Mouse (Mus musculus) CH12.LX (cell line): ENCODE results near the gene 6030445D17Rik. TPM values are rescaled to one million over a fixed set of nuclear protein-coding genes. Genes with fewer than 3 reads are reported as not detected.

Experiments
- DNase-seq: peaks from one replicate; pipeline ENCODE4 v3.0.0-alpha.2; 2013; ENCODE audit errors: extremely low read depth
- H3K27ac ChIP-seq: 2 replicates; pipeline ENCODE4 v1.5.1; 2012; ENCODE audit warnings: low read depth, mild to moderate bottlenecking, control low read depth, moderate library complexity; ENCODE audit not compliant: insufficient read depth
- H3K27me3 ChIP-seq: replicated peaks from 2 replicates; pipeline ENCODE3; 2012; ENCODE audit warnings: inconsistent platforms
- H3K36me3 ChIP-seq, 2 experiments: replicated peaks in 1 of 2; 2 replicates each; pipeline versions ENCODE3 to v1.6.1; 2012; ENCODE audit warnings: inconsistent platforms in 1 of 2, low read length in 1 of 2, mild to moderate bottlenecking in 1 of 2, mixed read lengths in 1 of 2, moderate library complexity in 1 of 2; ENCODE audit not compliant: control insufficient read depth in 1 of 2, insufficient read depth in 1 of 2
- H3K4me1 ChIP-seq, 2 experiments: 2 replicates each; pipeline ENCODE4 v1.6.1; 2012; ENCODE audit warnings: inconsistent platforms in 1 of 2, moderate library complexity in 1 of 2; ENCODE audit not compliant: insufficient read depth in 2 of 2, control insufficient read depth in 1 of 2
- H3K4me2 ChIP-seq: 2 replicates; pipeline ENCODE4 v1.6.1; 2012; ENCODE audit warnings: low read depth, mild to moderate bottlenecking, control low read depth; ENCODE audit not compliant: poor library complexity, insufficient read depth, severe bottlenecking
- H3K4me3 ChIP-seq, 3 experiments: fragments of 150-350 bp in 1 of 3; sonication (generic) in 1 of 3; replicated peaks in 1 of 3; 2 replicates each; pipeline versions ENCODE3 to v1.5.1; 2011 to 2012; ENCODE audit warnings: low read depth in 2 of 3, low read length in 2 of 3, mild to moderate bottlenecking in 2 of 3, moderate library complexity in 2 of 3, control low read depth in 1 of 3, improper control_type of control experiment in 1 of 3, inconsistent platforms in 1 of 3, mixed read lengths in 1 of 3; ENCODE audit not compliant: poor library complexity in 1 of 3
- H3K79me2 ChIP-seq: replicated peaks from 2 replicates; pipeline ENCODE4 v1.6.1; 2012; ENCODE audit warnings: mild to moderate bottlenecking, moderate library complexity; ENCODE audit not compliant: control insufficient read depth, poor library complexity, insufficient read depth, severe bottlenecking; ENCODE audit errors: extremely low read depth
- H3K9ac ChIP-seq: 2 replicates; pipeline ENCODE4 v1.6.1; 2012; ENCODE audit warnings: low read depth, mild to moderate bottlenecking, control low read depth, moderate library complexity; ENCODE audit not compliant: insufficient read depth
- H3K9me3 ChIP-seq: replicated peaks from 2 replicates; pipeline ENCODE3; 2012; ENCODE audit warnings: low read length, inconsistent platforms, mixed read lengths
- CHD2 ChIP-seq: IDR thresholded peaks from 2 replicates; pipeline ENCODE4 v1.6.1; 2011; ENCODE audit warnings: low read length, improper control_type of control experiment
- CTCF ChIP-seq, 2 experiments: IDR thresholded peaks in 1 of 2; conservative IDR thresholded peaks in 1 of 2; 2 replicates each; pipeline ENCODE4 v1.5.1; 2011 to 2012; ENCODE audit warnings: low read depth in 2 of 2, low read length in 2 of 2, improper control_type of control experiment in 1 of 2, inconsistent platforms in 1 of 2, mild to moderate bottlenecking in 1 of 2, moderate library complexity in 1 of 2
- E2F4 ChIP-seq: IDR thresholded peaks from 2 replicates; pipeline ENCODE4 v1.6.1; 2011; ENCODE audit warnings: low read depth, low read length, improper control_type of control experiment; ENCODE audit not compliant: insufficient replicate concordance
- IRF4 ChIP-seq: IDR thresholded peaks from 2 replicates; pipeline ENCODE4 v1.6.1; 2014; ENCODE audit warnings: low read depth, mild to moderate bottlenecking, inconsistent platforms, low read length, improper control_type of control experiment
- MAZ ChIP-seq: IDR thresholded peaks from 2 replicates; pipeline ENCODE4 v1.6.1; 2012; ENCODE audit warnings: low read depth, mild to moderate bottlenecking, inconsistent platforms, low read length, improper control_type of control experiment, moderate library complexity
- MEF2A ChIP-seq: IDR thresholded peaks from 2 replicates; pipeline ENCODE4 v1.6.1; 2014; ENCODE audit warnings: low read depth, mild to moderate bottlenecking, inconsistent platforms, low read length, improper control_type of control experiment, borderline replicate concordance
- MXI1 ChIP-seq: IDR thresholded peaks from 2 replicates; pipeline ENCODE4 v1.6.1; 2011; ENCODE audit warnings: mild to moderate bottlenecking, low read depth, low read length, improper control_type of control experiment
- RAD21 ChIP-seq: IDR thresholded peaks from 2 replicates; pipeline ENCODE4 v1.6.1; 2011; ENCODE audit warnings: low read depth, mild to moderate bottlenecking, low read length, improper control_type of control experiment, moderate library complexity
- UBTF ChIP-seq: IDR thresholded peaks from 2 replicates; pipeline ENCODE4 v1.6.1; 2012; ENCODE audit warnings: low read depth, mild to moderate bottlenecking, inconsistent platforms, low read length, improper control_type of control experiment, moderate library complexity
- ZC3H11A ChIP-seq: IDR thresholded peaks from 2 replicates; pipeline ENCODE4 v1.6.1; 2012; ENCODE audit warnings: low read depth, mild to moderate bottlenecking, inconsistent platforms, low read length, improper control_type of control experiment
- dilution Hi-C: fragments of 300-500 bp; cut with MboI; formaldehyde crosslinking; loops from 2 replicates; pipeline ENCODE4 v1.14.3; 2020; ENCODE audit warnings: low sequenced_read_pairs; ENCODE audit not compliant: extremely low pct_unique_long_range_greater_than_20kb, extremely low pct_ligation_motif_present
- in situ Hi-C: fragments of 300-500 bp; cut with MboI; formaldehyde crosslinking; loops from 3 replicates; pipeline ENCODE4 v1.14.3; 2019; ENCODE audit warnings: low sequenced_read_pairs, low pct_ligation_motif_present, low pct_unique_long_range_greater_than_20kb, mixed read lengths
- polyA plus RNA-seq: library from polyadenylated mRNA; unstranded; fragments of >175 nt; gene quantifications from 2 replicates; pipeline ENCODE4 v1.2.1, GENCODE M21; 2012; ENCODE audit warnings: low read depth; ENCODE audit not compliant: insufficient read length
- total RNA-seq, 2 experiments: library from RNA; depleted of rRNA; stranded (reverse); fragments of 300-350 nt in 1 of 2; fragments of >200 nt in 1 of 2; gene quantifications; 2 replicates each; pipeline ENCODE4 v1.2.3; 2012 to 2014

6030445D17Rik gene
- total and polyA plus RNA-seq, 3 experiments: not detected

- TF ChIP-seq MEF2A: no peak
- TF ChIP-seq UBTF: no peak
- no peak for TF ChIP-seq MXI1
- TF ChIP-seq E2F4: no peak
- Histone ChIP-seq H3K4me1 (peaks cover 0 to 5% of the 10 kb centered on the region in 2 experiments; a peak in 2 of 4 replicates), H3K9ac (no peak overlapping the region), H3K9me3 (no peaks in the 10 kb centered on the region), H3K36me3 (no peaks in the 10 kb centered on the region), H3K27ac (no peak overlapping the region), H3K4me2 (no peak overlapping the region), H3K79me2 (no peaks in the 10 kb centered on the region), H3K27me3 (no peaks in the 10 kb centered on the region), H3K4me3 (no peak overlapping the region)
- dilution Hi-C loops (no loop called here), in situ Hi-C loops (loop anchor here (10.0 kb wide), 1 partner anchor 47 kb away; no protein-coding TSS in a partner anchor)
- no peak for DNase-seq
Observed at GRCm38 (mm10) chr4:136458276-136458675, 3.8 kb upstream of the 6030445D17Rik start.

GRCm38 (mm10) chr4:136459210-136459609 is 2.8 kb upstream of the 6030445D17Rik start:
- in situ Hi-C loops (loop anchor here (10.0 kb wide), 1 partner anchor 46 kb away; no protein-coding TSS in a partner anchor), dilution Hi-C loops (no loop called here)
- TF ChIP-seq MAZ: no peak
- no peak for TF ChIP-seq CHD2
- no peak for TF ChIP-seq CTCF (conservative IDR thresholded peaks at IDR 0.05 in 1 of 2, IDR thresholded peaks at IDR 0.05 in 1 of 2; ENCODE audit: low read depth in 2 of 2, low read length in 2 of 2)
- TF ChIP-seq IRF4: no peak
- no peak for TF ChIP-seq RAD21
- no peak for TF ChIP-seq MEF2A

DNA sequence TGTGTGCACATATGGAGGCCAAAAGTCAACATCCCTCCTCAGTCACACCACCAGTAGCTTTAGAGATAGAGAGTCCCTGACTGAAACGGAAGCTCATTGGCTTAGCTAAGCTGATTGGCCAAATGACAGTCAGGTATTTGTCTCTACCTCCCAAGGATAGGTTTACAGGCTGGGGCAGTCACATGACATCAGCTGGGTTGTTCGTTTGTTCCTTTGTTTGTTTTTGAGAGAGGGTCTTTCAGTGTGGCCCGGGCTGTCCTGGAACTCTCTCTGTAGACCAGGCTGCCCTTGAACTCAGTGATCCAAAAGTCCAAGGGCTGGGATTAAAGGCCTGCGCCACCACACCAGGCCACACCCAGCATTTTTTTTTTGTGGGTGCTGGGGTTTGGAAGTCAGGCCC is 844 bp upstream of the 6030445D17Rik start:
- no peaks in the 10 kb centered on the region for H3K9me3 ChIP-seq
- H3K4me1 ChIP-seq: peaks cover 0 to 11% of the 10 kb centered on the region in 2 experiments; a peak in 2 of 4 replicates
- DNase-seq: no peak
- no peaks in the 10 kb centered on the region for H3K27me3 ChIP-seq
- no peak overlapping the region for H3K4me2 ChIP-seq
- H3K9ac ChIP-seq: no peak overlapping the region
- no peak overlapping the region for H3K27ac ChIP-seq
- no peaks in the 10 kb centered on the region for H3K79me2 ChIP-seq
- H3K36me3 ChIP-seq: no peaks in the 10 kb centered on the region
- TF ChIP-seq CHD2 (no peak), ZC3H11A (no peak)
- in situ Hi-C loops: loop anchor here (5.0 kb wide), 1 partner anchor 161 kb away; the partner anchor contains the start of gene Lactbl1
- H3K4me3 ChIP-seq: no peak overlapping the region
- dilution Hi-C loops: no loop called here

More at GRCm38 (mm10) chr4:136459210-136459609, 2.8 kb upstream of the 6030445D17Rik start:
- Histone ChIP-seq H3K4me2 (no peak overlapping the region), H3K4me1 (peaks cover 0 to 5% of the 10 kb centered on the region in 2 experiments; a peak in 2 of 4 replicates), H3K9me3 (no peaks in the 10 kb centered on the region), H3K27ac (no peak overlapping the region), H3K4me3 (no peak overlapping the region), H3K79me2 (no peaks in the 10 kb centered on the region), H3K36me3 (no peaks in the 10 kb centered on the region), H3K9ac (no peak overlapping the region), H3K27me3 (no peaks in the 10 kb centered on the region)
- no peak for DNase-seq
